Mouse (Mus musculus) MEL-GATA-1-ER (cell line): ENCODE results near the gene Sept6.
A peak's percentile ranks its signal among the peaks of the same experiment; 100 is the strongest.
"Not testable (repeated sequence)": the region's sequence is repeated elsewhere in the genome, so short reads cannot be mapped to it uniquely, and the experiment has no call there.

ENCODE experiments used
- DNase-seq: peaks from one replicate; pipeline ENCODE4 v3.0.0-alpha.2; 2012; ENCODE audit warnings: low read depth; ENCODE audit errors: extremely low read depth

Gene Sept6

GRCm38 (mm10) chrX:36971156-36971555, 20.4 kb downstream of the Sept6 start:
- DNase-seq: no peak

- no peak for DNase-seq
Observed at GRCm38 (mm10) chrX:36969501-36969900, 22.1 kb downstream of the Sept6 start.

GRCm38 (mm10) chrX:36956674-36957073, 34.9 kb downstream of the Sept6 start:
- peak; percentile 74 for DNase-seq

GRCm38 (mm10) chrX:36941106-36941505, 50.5 kb downstream of the Sept6 start:
- DNase-seq: no peak

- DNase-seq: peak; percentile 64
Observed at GRCm38 (mm10) chrX:36939806-36940413, 51.7 kb downstream of the Sept6 start.

- no peak for DNase-seq
Observed at GRCm38 (mm10) chrX:36935326-36935966, 56.1 kb downstream of the Sept6 start.

GRCm38 (mm10) chrX:36930574-36930973, 61.0 kb downstream of the Sept6 start:
- no peak for DNase-seq

- no peak for DNase-seq
Observed at GRCm38 (mm10) chrX:36929694-36930093, 61.9 kb downstream of the Sept6 start.

GRCm38 (mm10) chrX:36928791-36929190, 62.8 kb downstream of the Sept6 start:
- DNase-seq: no peak

GRCm38 (mm10) chrX:36921346-36921745, 70.2 kb downstream of the Sept6 start:
- no peak for DNase-seq

- no peak for DNase-seq
Observed at GRCm38 (mm10) chrX:36917749-36918148, 73.8 kb downstream of the Sept6 start.

- DNase-seq: no peak
Observed at GRCm38 (mm10) chrX:36911343-36911742, 80.3 kb downstream of the Sept6 start.

GRCm38 (mm10) chrX:36906539-36906938, 85.1 kb downstream of the Sept6 start:
- DNase-seq: no peak

- DNase-seq: peak; percentile 76
Observed at GRCm38 (mm10) chrX:36903115-36903768, 88.4 kb downstream of the Sept6 start.

- DNase-seq: no peak
Observed at GRCm38 (mm10) chrX:36902321-36903114, 89.1 kb downstream of the Sept6 start, which contains the start of gene Nkrf. Nkrf (minus strand) TSS chrX:36902899.

- no peak for DNase-seq
Observed at GRCm38 (mm10) chrX:36901655-36902054, 89.9 kb downstream of the Sept6 start.

GRCm38 (mm10) chrX:36898931-36899330, 92.7 kb downstream of the Sept6 start:
- DNase-seq: not testable (repeated sequence)

GRCm38 (mm10) chrX:36884719-36885118, 106.9 kb downstream of the Sept6 start:
- DNase-seq: no peak

- no peak for DNase-seq
Observed at GRCm38 (mm10) chrX:36874704-36875128, 116.9 kb downstream of the Sept6 start.

GRCm38 (mm10) chrX:36874178-36874696, 117.4 kb downstream of the Sept6 start:
- peak; percentile 46 for DNase-seq

- DNase-seq: peak; percentile 45
Observed at GRCm38 (mm10) chrX:36873765-36874164, 117.8 kb downstream of the Sept6 start, which contains the start of the genes Ube2a and C330007P06Rik. Ube2a (plus strand) TSS chrX:36873900. C330007P06Rik (minus strand) TSS chrX:36874111.
